Mouse (Mus musculus) lung, postnatal 10 days (tissue): Measurements from ENCODE around the gene Adprh.
"Not testable (repeated sequence)": the region's sequence is repeated elsewhere in the genome, so short reads cannot be mapped to it uniquely, and the experiment has no call there.

Experiments
- DNase-seq: peaks from one replicate; pipeline ENCODE4 v3.0.0; 2021

The Adprh gene

DNA sequence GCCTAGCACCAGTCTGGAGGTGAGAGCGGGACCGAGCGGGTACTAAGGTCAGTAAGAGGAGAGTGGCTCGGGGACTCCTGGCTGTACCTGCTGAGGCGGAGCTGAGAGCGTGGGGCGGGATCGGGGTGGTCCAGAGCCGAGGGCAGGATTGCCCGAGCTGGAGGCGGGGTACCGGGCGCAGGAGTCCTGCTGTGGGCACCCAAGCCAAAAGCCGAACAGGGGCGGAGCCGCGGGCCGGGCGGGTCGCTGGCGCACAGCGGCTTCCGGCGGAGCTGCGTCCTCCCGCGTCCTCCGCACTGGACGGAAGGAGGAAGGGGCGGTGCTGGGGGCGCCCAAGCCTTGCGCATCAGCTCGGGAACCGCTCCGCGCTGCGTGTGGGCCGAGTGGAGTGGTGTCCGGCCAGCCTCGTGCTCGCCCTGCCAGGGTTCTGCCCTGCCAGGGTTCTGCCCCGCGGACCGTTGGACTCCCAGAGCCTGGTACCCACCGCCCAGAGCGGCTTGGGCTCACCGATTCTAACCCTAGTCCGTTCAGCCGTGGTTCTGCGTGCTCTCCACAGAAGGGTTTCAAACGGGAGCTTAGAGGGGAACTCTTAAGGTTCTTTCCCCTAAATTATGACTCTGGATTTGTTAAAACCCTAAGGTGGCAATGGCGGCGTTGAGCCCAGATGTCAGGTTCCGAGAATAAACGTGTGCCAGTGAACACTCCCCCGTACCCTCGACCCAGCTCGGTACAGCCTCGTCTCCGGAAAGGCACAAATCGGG is at the start of gene Adprh:
Gene Adprh, minus strand, starts transcription at position 262 of the 761 bp plus-strand sequence.
- peak; percentile 97 for DNase-seq

- no peak for DNase-seq
These were observed 44.2 kb upstream of the Adprh start for GRCm38 (mm10) chr16:38496604-38497140.

GRCm38 (mm10) chr16:38493890-38494289 is 41.4 kb upstream of the Adprh start:
- DNase-seq, result no peak

GRCm38 (mm10) chr16:38492551-38492950 is 40.0 kb upstream of the Adprh start:
- DNase-seq, result no peak

DNA sequence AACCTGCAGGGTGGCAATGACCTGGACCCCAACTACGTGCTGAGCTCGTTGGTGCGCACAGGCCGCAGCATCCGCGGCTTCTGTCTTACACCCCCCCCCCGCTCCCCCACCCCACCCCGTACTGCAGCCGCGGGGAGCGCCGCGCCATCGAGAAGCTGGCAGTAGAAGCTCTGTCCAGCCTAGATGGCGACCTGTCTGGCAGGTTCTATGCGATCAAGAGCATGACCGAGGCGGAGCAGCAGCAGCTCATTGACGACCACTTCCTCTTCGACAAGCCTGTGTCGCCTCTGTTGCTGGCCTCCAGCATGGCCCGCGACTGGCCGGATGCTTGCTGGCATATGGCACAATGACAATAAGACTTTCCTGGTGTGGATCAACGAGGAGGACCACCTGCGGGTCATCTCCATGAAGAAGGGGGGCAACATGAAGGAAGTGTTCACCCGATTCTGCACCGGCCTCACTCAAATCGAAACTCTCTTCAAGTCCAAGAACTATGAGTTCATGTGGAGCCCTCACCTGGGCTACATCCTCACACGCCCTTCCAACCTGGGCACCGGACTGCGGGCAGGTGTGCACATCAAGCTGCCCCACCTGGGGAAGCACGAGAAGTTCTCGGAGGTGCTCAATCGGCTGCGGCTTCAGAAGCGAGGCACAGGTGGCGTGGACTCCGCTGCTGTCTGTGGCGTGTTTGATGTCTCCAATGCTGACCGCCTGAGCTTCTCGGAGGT is 31.2 kb upstream of the Adprh start:
- peak; percentile 19 for DNase-seq

GRCm38 (mm10) chr16:38482780-38483562 is 30.5 kb upstream of the Adprh start:
- peak; percentile 52 for DNase-seq

DNA sequence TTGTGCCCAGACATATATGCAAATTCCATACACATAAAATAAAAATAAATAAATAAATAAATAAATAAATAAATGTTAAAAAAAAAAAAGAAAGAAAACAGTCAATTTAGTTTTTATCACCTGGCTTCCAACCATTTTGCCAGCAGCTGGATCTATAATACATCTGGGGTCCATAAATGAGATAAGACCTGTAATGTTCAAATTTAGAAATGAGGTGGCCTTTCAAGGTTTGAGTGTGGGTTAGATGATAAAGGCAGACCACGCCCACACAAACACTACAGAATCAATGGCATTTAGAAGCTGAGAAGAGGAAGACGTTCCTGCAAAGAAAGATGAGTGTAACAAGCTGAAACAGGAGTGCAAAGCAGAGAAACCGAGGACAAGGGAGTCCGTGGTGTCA is 28.8 kb upstream of the Adprh start:
- no peak for DNase-seq

- DNase-seq, result no peak
These were observed 25.8 kb upstream of the Adprh start for GRCm38 (mm10) chr16:38478296-38478695.

GRCm38 (mm10) chr16:38477241-38477608 is 24.7 kb upstream of the Adprh start:
- DNase-seq, result not testable (repeated sequence)

DNA sequence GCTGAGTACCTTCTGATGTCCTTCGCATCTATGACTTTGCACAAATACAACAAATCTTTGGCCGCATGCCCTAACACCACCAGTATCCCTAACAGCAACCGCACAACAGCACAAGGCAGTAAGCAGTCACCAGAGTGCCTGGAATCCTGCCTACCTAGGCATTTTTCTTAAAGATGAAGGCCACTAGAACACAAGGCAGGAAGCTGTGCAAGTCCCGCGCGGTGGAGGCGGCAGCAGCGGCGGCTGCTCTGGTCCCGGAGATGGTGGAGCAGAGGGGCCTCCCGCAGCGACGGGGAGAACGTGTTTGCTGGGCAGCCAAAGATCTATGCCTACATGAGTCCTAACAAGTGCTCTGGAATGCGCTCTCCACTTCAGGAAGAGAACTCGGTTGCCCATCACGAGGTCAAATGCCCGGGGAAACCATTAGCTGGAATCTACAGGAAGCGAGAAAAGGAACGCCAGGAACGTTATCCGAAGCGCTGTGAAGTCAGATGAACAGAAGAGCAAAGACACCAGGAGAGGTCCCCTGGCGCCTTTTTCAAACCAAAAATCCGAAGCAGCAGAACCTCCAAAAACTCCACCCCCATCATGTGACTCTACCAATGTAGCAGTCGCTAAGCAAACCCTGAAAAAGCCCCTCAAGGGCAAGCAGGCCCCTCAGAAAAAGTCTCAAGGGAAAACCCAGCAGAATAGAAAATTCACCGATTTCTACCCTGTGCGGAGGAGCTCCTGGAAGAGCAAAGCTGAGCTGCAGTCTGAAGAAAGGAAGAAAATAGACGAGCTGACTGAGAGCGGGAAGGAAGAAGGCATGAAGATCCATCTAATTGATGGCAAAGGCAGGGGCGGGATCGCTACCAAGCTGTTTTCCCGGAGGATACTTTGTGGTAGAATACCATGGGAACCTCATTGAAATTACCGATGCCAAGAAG is 24.1 kb upstream of the Adprh start:
- DNase-seq, result peak; percentile 45

DNA sequence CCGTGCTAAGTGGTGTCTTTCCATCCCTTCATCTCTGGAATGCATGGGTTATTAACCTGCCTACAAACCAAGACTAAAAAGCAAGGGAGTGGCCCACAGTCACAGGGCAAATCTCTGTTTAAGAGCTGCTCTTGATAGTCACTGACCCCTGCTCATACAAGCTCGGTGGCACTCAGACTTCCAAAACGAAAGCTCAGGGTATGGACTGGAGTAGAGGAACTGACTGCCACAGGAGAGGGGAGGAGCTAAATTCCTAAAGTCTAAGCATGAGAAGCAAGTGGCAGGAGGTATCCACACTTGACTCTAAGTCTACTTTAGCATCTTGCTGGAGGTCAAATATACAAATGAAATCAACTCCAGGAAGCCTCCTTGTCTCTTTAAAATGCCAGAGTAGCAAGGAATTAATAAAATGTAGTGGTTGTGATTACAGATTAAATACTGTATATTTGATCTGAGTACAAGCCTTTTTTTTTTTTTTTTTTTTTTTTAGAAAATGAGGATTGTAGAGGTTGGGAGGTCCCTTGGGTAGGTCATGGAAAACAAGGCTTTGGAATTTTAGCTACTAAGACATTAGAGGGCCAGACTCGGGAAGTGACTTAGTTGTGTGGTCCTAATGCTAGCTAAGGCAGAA is 23.3 kb upstream of the Adprh start:
- no peak for DNase-seq

DNA sequence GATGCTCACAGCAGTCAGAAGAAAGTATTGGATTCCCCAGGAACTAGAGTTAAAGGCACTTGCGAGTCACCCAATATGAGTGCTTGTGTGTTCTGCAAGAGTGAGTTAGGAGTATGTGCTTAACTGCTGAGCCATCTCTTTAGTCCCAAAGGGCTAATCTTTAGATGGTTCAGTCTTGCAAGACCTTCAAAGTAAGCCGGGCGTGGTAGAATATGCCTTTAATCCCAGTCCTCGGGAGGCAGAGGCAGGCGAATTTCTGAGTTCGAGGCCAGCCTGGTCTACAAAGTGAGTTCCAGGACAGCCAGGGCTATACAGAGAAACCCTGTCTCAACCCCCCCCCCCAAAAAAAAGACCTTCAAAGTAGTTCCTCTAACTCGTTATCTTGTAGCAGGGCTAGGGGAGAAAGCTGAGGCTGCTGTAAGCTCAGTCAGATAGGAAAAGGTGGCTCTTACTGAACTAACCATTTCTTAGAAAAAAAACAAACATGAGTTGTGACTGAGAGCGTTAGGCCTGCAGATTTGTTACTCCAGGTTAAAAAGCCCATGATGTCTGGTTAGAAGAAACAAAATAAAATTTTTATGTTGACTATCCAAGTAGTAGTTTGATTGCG is 22.3 kb upstream of the Adprh start:
- no peak for DNase-seq

DNA sequence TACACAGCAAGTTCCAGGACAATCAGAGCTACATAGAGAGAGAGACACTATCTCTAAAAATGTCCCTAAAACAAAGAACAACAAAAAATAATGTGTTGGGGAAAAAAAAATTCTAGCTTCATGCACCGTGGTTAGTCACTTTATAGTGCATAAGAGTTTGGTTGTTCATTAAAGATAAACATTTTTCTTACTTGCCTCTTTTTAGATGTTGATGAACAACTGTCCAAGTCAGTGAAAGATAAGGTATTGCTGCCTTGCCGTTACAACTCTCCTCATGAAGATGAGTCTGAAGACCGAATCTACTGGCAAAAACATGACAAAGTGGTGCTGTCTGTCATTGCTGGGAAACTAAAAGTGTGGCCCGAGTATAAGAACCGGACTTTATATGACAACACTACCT is 21.2 kb upstream of the Adprh start:
- no peak for DNase-seq

- DNase-seq, result no peak
These were observed 20.0 kb upstream of the Adprh start for GRCm38 (mm10) chr16:38472507-38472873.

- DNase-seq, result no peak
These were observed 19.4 kb upstream of the Adprh start for GRCm38 (mm10) chr16:38471697-38472506.

DNA sequence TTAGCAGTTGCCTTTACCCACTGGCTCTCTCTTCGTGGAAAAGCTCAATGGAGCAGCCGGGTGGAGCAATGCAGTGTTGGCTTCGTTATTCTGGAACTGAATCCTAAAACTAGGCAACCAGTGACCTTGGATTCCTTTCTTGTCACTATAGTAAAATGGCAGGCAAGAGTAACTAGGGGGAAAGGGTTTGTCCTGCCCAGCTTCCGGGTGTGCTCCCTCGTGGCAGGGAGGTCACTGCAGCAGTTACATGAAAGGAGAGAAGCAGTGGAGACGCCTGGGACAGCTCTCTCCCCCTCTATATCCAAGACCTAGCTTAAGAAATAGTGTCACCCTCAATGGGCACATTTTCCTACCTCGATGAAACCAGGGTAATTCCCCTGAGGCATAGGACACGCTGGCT is 16.9 kb upstream of the Adprh start:
- DNase-seq, result no peak

- no peak for DNase-seq
These were observed 16.2 kb upstream of the Adprh start for GRCm38 (mm10) chr16:38468706-38469018.

DNA sequence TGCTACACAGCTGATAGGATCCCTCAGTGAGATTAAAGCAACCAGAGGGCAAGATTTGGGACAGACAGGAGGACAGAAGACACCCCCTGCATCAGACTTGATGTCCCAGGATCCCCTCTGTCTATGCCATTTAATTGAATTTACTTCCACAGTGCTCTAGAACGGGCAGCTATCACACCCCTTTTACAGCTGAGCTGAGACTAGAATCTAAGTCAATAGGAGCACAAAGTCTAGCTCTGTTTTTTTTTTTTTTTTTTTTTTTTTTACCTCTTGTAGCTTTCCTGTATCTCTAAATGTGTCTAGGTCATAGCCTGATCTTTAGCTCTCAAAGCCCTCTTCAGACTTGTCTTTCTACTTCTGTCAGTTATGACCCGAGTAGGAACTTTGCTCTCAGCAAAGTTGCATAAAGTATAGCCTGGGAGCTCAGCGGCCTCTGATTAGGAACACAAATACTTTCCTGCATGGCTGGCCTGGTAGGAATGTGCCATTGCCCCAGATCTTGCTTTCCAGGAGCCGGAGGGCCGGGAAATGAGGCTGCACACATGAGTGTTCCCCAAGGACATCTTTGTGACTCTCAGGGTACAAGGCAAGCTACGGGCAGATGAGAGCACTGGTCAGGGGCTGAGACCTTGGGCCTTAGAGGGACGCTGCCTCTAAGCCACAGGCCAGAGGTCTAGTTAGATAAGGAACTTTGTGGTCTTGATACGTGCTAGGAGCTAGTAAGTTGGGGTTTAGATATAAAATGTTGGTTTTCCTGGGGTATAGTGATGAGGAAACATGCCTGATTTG is 15.6 kb upstream of the Adprh start:
- DNase-seq, result no peak

GRCm38 (mm10) chr16:38467091-38467916 is 14.8 kb upstream of the Adprh start:
- no peak for DNase-seq
